Mouse (Mus musculus): ENCODE data around the gene Rock2.

GRCm38 (mm10) chr12:16886354-16886753 is 8.3 kb upstream of the Rock2 start:
- TF ChIP-seq POLR2A (IDR thresholded peaks at IDR 0.05; ENCODE audit: insufficient read depth, low read depth, low read length) (no peak), CTCF (IDR thresholded peaks at IDR 0.05; ENCODE audit: insufficient read depth, low read depth, low read length) (no peak)
